8 mouse cellular contexts compared by ENCODE assay signal in the genomic region with DNA sequence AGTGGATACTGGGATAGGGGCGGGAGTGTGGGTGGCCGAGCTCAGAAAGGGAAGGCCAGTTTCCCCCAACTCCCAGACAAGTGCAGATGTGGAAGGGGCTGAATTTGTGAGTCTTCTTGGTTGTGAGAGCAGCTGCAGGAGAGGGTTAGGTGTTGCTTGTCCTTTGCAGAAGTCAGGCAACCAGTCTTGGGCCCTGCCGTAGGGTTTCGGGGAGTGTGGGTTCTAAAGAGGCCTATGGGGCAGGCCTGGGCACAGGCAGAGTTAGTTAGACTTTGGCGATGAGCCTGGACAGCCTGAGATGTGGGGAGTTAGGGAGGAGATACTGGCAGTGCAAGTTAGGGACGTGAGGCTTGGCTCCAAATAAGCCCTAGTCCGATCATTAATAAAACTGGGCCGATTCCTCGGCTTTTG. TPM values are rescaled to one million over a fixed set of nuclear protein-coding genes. Genes with fewer than 3 reads are reported as not detected.
DNase-seq lines count a peak whose midpoint lies in the region; ATAC-seq and TF ChIP-seq lines count a peak whose summit lies in the region.

No protein-coding gene starts in this region.

- DNase-seq in layer of hippocampus, adult 2 months (ENCODE audit: low spot score in 2 of 2): no peak
- DNase-seq in layer of hippocampus, adult 9-10 months (ENCODE audit: low spot score): no peak
- peak; percentile 30 for DNase-seq in adrenal gland, postnatal 25 days
- DNase-seq in forebrain, embryonic 14.5 days (ENCODE audit: low spot score): peak; percentile 69
- DNase-seq in thymus, postnatal 4 days: no peak

- peak; percentile 13; the same call in 1 of the 2 replicates for ATAC-seq in forebrain, embryonic 14.5 days
- no peak for ATAC-seq in limb, embryonic 12.5 days (ENCODE audit: insufficient number of reproducible peaks, insufficient read depth, low FRiP score, low TSS enrichment, low read depth)
- ATAC-seq in neural tube, embryonic 14.5 days (ENCODE audit: low read depth): no peak
- no peak for ATAC-seq in CD4-positive, CD25-positive, alpha-beta regulatory T cell, adult 4 months

- no peaks in the 10 kb centered on the region for H3K9me3 ChIP-seq in forebrain, embryonic 14.5 days (replicated peaks; ENCODE audit: control insufficient read depth, low read length)
- no peaks in the 10 kb centered on the region for H3K9me3 ChIP-seq in limb, embryonic 12.5 days
- no peaks in the 10 kb centered on the region for H3K9me3 ChIP-seq in neural tube, embryonic 14.5 days (ENCODE audit: control insufficient read depth, low read length)

- peak overlapping the region; percentile 91 for H3K27ac ChIP-seq in layer of hippocampus, adult 2 months
- H3K27ac ChIP-seq in forebrain, embryonic 14.5 days (ENCODE audit: low read depth, low read length): peak overlapping the region; percentile 100
- H3K27ac ChIP-seq in limb, embryonic 12.5 days: peak overlapping the region; percentile 100
- H3K27ac ChIP-seq in neural tube, embryonic 14.5 days (ENCODE audit: low read depth, low read length): peak overlapping the region; percentile 100

- H3K4me1 ChIP-seq in forebrain, embryonic 14.5 days (ENCODE audit: control insufficient read depth, insufficient read depth, low read length): peaks cover 34% of the 10 kb centered on the region
- H3K4me1 ChIP-seq in limb, embryonic 12.5 days (replicated peaks): peaks cover 50% of the 10 kb centered on the region
- H3K4me1 ChIP-seq in neural tube, embryonic 14.5 days (ENCODE audit: control insufficient read depth, insufficient read depth, low read length): peaks cover 41% of the 10 kb centered on the region

- H3K27me3 ChIP-seq in forebrain, embryonic 14.5 days (replicated peaks; ENCODE audit: control insufficient read depth, insufficient read depth, low read length): no peaks in the 10 kb centered on the region
- H3K27me3 ChIP-seq in limb, embryonic 12.5 days: no peaks in the 10 kb centered on the region
- H3K27me3 ChIP-seq in neural tube, embryonic 14.5 days (ENCODE audit: control insufficient read depth, insufficient read depth, low read length): no peaks in the 10 kb centered on the region

- 3% methylated on average over 9 of the region's 9 CpGs for WGBS in forebrain, embryonic 14.5 days
- WGBS in limb, embryonic 12.5 days: 19% methylated on average over 9 of the region's 9 CpGs
- WGBS in neural tube, embryonic 14.5 days: 9% methylated on average over 9 of the region's 9 CpGs

- peaks cover 36% of the 10 kb centered on the region for H3K36me3 ChIP-seq in forebrain, embryonic 14.5 days (ENCODE audit: control insufficient read depth, insufficient read depth, low read length)
- peaks cover 41% of the 10 kb centered on the region for H3K36me3 ChIP-seq in limb, embryonic 12.5 days
- peaks cover 13% of the 10 kb centered on the region for H3K36me3 ChIP-seq in neural tube, embryonic 14.5 days (ENCODE audit: control insufficient read depth, insufficient read depth, low read length)

- H3K9ac ChIP-seq in forebrain, embryonic 14.5 days (ENCODE audit: low read length): peak overlapping the region; percentile 99
- peak overlapping the region; percentile 97 for H3K9ac ChIP-seq in limb, embryonic 12.5 days (replicated peaks)
- H3K9ac ChIP-seq in neural tube, embryonic 14.5 days (replicated peaks; ENCODE audit: low read depth, low read length): peak overlapping the region; percentile 95

- H3K4me3 ChIP-seq in layer of hippocampus, adult 2 months: peak overlapping the region; percentile 83
- peak overlapping the region; percentile 75 for H3K4me3 ChIP-seq in forebrain, embryonic 14.5 days (ENCODE audit: low read depth, low read length)
- H3K4me3 ChIP-seq in limb, embryonic 12.5 days (replicated peaks): peak overlapping the region; percentile 77
- peak overlapping the region; percentile 78 for H3K4me3 ChIP-seq in neural tube, embryonic 14.5 days (ENCODE audit: low read depth, low read length)

- no peak for TF ChIP-seq CTCF in layer of hippocampus, adult 2 months (conservative IDR thresholded peaks at IDR 0.05)

- peak overlapping the region; percentile 74 for H3K4me2 ChIP-seq in forebrain, embryonic 14.5 days (ENCODE audit: low read length)
- peak overlapping the region; percentile 93 for H3K4me2 ChIP-seq in limb, embryonic 12.5 days
- H3K4me2 ChIP-seq in neural tube, embryonic 14.5 days (ENCODE audit: low read depth, low read length): peak overlapping the region; percentile 95

RNA-seq across cellular contexts. Expression of a gene that starts 1.1 kb away (rescaled TPM):
- 10 to 100 TPM; 84.4 to 92.7 TPM for total RNA-seq in layer of hippocampus, adult 2 months (2021)
- total RNA-seq in adrenal gland, postnatal 25 days (2021): 122 and 223 TPM in 2 replicates
- 13.9 and 15.7 TPM in 2 replicates for polyA plus RNA-seq in forebrain, embryonic 14.5 days (2014; fragmentation: Nextera tagmentation; extraction: Ambion mirVana)
- 22.2 and 25.7 TPM in 2 replicates for polyA plus RNA-seq in limb, embryonic 12.5 days (2016; fragmentation: Nextera tagmentation; extraction: Ambion mirVana)
- polyA plus RNA-seq in neural tube, embryonic 14.5 days (2014; fragmentation: Nextera tagmentation; extraction: Ambion mirVana): 13.9 and 14.9 TPM in 2 replicates
- 1 to 10 TPM in 1 of 2 experiments, under 1 TPM in 1; 0.94 to 1.2 TPM for polyA plus RNA-seq in CD4-positive, CD25-positive, alpha-beta regulatory T cell, adult 4 months (2017; shearing (Covaris generic))

RNA-seq across cellular contexts. Expression of a gene that starts 13.9 kb away (rescaled TPM):
- 100 to 1,000 TPM; 295 to 309 TPM for total RNA-seq in layer of hippocampus, adult 2 months (2021)
- total RNA-seq in adrenal gland, postnatal 25 days (2021): 370 and 418 TPM in 2 replicates
- polyA plus RNA-seq in forebrain, embryonic 14.5 days (2014; fragmentation: Nextera tagmentation; extraction: Ambion mirVana): 652 and 758 TPM in 2 replicates
- 840 and 867 TPM in 2 replicates for polyA plus RNA-seq in limb, embryonic 12.5 days (2016; fragmentation: Nextera tagmentation; extraction: Ambion mirVana)
- polyA plus RNA-seq in neural tube, embryonic 14.5 days (2014; fragmentation: Nextera tagmentation; extraction: Ambion mirVana): 712 and 779 TPM in 2 replicates
- polyA plus RNA-seq in CD4-positive, CD25-positive, alpha-beta regulatory T cell, adult 4 months (2017; shearing (Covaris generic)): 100 to 1,000 TPM; 679 to 933 TPM

RNA-seq across cellular contexts. Expression of a gene that starts 14.0 kb away (rescaled TPM):
- total RNA-seq in layer of hippocampus, adult 2 months (2021): 1 to 10 TPM; 7.6 to 8.1 TPM
- 15.7 and 21.0 TPM in 2 replicates for total RNA-seq in adrenal gland, postnatal 25 days (2021)
- polyA plus RNA-seq in forebrain, embryonic 14.5 days (2014; fragmentation: Nextera tagmentation; extraction: Ambion mirVana): 19.4 and 21.2 TPM in 2 replicates
- polyA plus RNA-seq in limb, embryonic 12.5 days (2016; fragmentation: Nextera tagmentation; extraction: Ambion mirVana): 12.8 and 13.9 TPM in 2 replicates
- polyA plus RNA-seq in neural tube, embryonic 14.5 days (2014; fragmentation: Nextera tagmentation; extraction: Ambion mirVana): 10.7 and 13.1 TPM in 2 replicates
- polyA plus RNA-seq in CD4-positive, CD25-positive, alpha-beta regulatory T cell, adult 4 months (2017; shearing (Covaris generic)): 10 to 100 TPM; 13.5 to 16.0 TPM

RNA-seq across cellular contexts. Expression of a gene that starts 22.3 kb away (rescaled TPM):
- total RNA-seq in layer of hippocampus, adult 2 months (2021): 10 to 100 TPM; 25.0 to 31.9 TPM
- 18.1 and 20.5 TPM in 2 replicates for total RNA-seq in adrenal gland, postnatal 25 days (2021)
- polyA plus RNA-seq in forebrain, embryonic 14.5 days (2014; fragmentation: Nextera tagmentation; extraction: Ambion mirVana): 27.3 and 29.6 TPM in 2 replicates
- polyA plus RNA-seq in limb, embryonic 12.5 days (2016; fragmentation: Nextera tagmentation; extraction: Ambion mirVana): 31.6 and 33.4 TPM in 2 replicates
- polyA plus RNA-seq in neural tube, embryonic 14.5 days (2014; fragmentation: Nextera tagmentation; extraction: Ambion mirVana): 31.4 and 34.8 TPM in 2 replicates
- polyA plus RNA-seq in CD4-positive, CD25-positive, alpha-beta regulatory T cell, adult 4 months (2017; shearing (Covaris generic)): 10 to 100 TPM; 23.4 to 32.1 TPM

RNA-seq across cellular contexts. Expression of a gene that starts 36.7 kb away (rescaled TPM):
- 10 to 100 TPM; 12.9 to 15.4 TPM for total RNA-seq in layer of hippocampus, adult 2 months (2021)
- 18.8 and 23.3 TPM in 2 replicates for total RNA-seq in adrenal gland, postnatal 25 days (2021)
- 11.1 and 11.9 TPM in 2 replicates for polyA plus RNA-seq in forebrain, embryonic 14.5 days (2014; fragmentation: Nextera tagmentation; extraction: Ambion mirVana)
- polyA plus RNA-seq in limb, embryonic 12.5 days (2016; fragmentation: Nextera tagmentation; extraction: Ambion mirVana): 7.1 and 7.5 TPM in 2 replicates
- polyA plus RNA-seq in neural tube, embryonic 14.5 days (2014; fragmentation: Nextera tagmentation; extraction: Ambion mirVana): 12.4 and 13.4 TPM in 2 replicates
- 10 to 100 TPM; 36.2 to 61.7 TPM for polyA plus RNA-seq in CD4-positive, CD25-positive, alpha-beta regulatory T cell, adult 4 months (2017; shearing (Covaris generic))

Comparison
In these comparisons a context has a peak if more than half of its experiments do, and no peak if none do; other contexts are left out.
1. DNase-seq: peak in adrenal gland, postnatal 25 days (single experiment) and forebrain, embryonic 14.5 days (single experiment); none in layer of hippocampus, adult 2 months (0 of 2), layer of hippocampus, adult 9-10 months (single experiment) and thymus, postnatal 4 days (single experiment).
2. Peak in every context shown above with its lines, with median percentiles within 50 percentile points of each other: H3K27ac ChIP-seq, H3K4me3 ChIP-seq, H3K4me2 ChIP-seq and H3K9ac ChIP-seq.